Mouse (Mus musculus) hindbrain, embryonic 16.5 days (tissue): ENCODE measurements around the gene Timp3. TPM values are rescaled to one million over a fixed set of nuclear protein-coding genes. Genes with fewer than 3 reads are reported as not detected.

Experiments used
- ATAC-seq: fragments of 200-750 bp; cut with Nextera tagmentation; 2 replicates; pipeline ENCODE4 v1.8.0; 2017; ENCODE audit warnings: moderate TSS enrichment, moderate library complexity
- H3K27ac ChIP-seq: fragments of 300-500 bp; sonication (generic); 2 replicates; pipeline ENCODE4 v1.5.1; 2014; ENCODE audit warnings: low read depth, mild to moderate bottlenecking, control low read depth, low read length, moderate library complexity
- H3K27me3 ChIP-seq: fragments of 300-500 bp; sonication (generic); replicated peaks from 2 replicates; pipeline ENCODE4 v1.6.1; 2014; ENCODE audit warnings: low read length; ENCODE audit not compliant: control insufficient read depth, insufficient read depth
- H3K36me3 ChIP-seq: fragments of 300-500 bp; sonication (generic); 2 replicates; pipeline ENCODE4 v1.6.1; 2014; ENCODE audit warnings: mild to moderate bottlenecking, low read length, moderate library complexity, mixed read lengths; ENCODE audit not compliant: control insufficient read depth, insufficient read depth
- H3K4me1 ChIP-seq: fragments of 300-500 bp; sonication (generic); 2 replicates; pipeline ENCODE4 v1.6.1; 2014; ENCODE audit warnings: low read depth, low read length; ENCODE audit not compliant: control insufficient read depth, insufficient read depth
- H3K4me2 ChIP-seq: fragments of 300-500 bp; sonication (generic); 2 replicates; pipeline ENCODE4 v1.6.1; 2014; ENCODE audit warnings: mild to moderate bottlenecking, low read length, control low read depth, moderate library complexity
- H3K4me3 ChIP-seq: fragments of 300-500 bp; sonication (generic); 2 replicates; pipeline ENCODE4 v1.5.1; 2014; ENCODE audit warnings: mild to moderate bottlenecking, low read length, control low read depth, moderate library complexity
- H3K9ac ChIP-seq: fragments of 300-500 bp; sonication (generic); 2 replicates; pipeline ENCODE4 v1.6.1; 2014; ENCODE audit warnings: low read depth, mild to moderate bottlenecking, control low read depth, low read length, moderate library complexity
- H3K9me3 ChIP-seq: fragments of 300-500 bp; sonication (generic); 2 replicates; pipeline ENCODE4 v1.6.1; 2014; ENCODE audit warnings: mild to moderate bottlenecking, low read length, moderate library complexity; ENCODE audit not compliant: control insufficient read depth
- WGBS: fragments of 180-500 bp; shearing (Covaris S2); extraction: QIAGEN DNeasy Blood & Tissue Kit; methylation state at CpG from one replicate; pipeline ENCODE4 v1.1.7; 2014; 5-methylcytosine and 5-hydroxymethylcytosine counted together
- polyA plus RNA-seq: library from polyadenylated mRNA; unstranded; fragments of >200 nt; fragmentation: Nextera tagmentation; extraction: Ambion mirVana; gene quantifications from 2 replicates; pipeline ENCODE4 v1.2.1, GENCODE M21; 2015

The Timp3 gene
- polyA plus RNA-seq, 1 experiment from 2014 or later, result 56.1 TPM

DNA sequence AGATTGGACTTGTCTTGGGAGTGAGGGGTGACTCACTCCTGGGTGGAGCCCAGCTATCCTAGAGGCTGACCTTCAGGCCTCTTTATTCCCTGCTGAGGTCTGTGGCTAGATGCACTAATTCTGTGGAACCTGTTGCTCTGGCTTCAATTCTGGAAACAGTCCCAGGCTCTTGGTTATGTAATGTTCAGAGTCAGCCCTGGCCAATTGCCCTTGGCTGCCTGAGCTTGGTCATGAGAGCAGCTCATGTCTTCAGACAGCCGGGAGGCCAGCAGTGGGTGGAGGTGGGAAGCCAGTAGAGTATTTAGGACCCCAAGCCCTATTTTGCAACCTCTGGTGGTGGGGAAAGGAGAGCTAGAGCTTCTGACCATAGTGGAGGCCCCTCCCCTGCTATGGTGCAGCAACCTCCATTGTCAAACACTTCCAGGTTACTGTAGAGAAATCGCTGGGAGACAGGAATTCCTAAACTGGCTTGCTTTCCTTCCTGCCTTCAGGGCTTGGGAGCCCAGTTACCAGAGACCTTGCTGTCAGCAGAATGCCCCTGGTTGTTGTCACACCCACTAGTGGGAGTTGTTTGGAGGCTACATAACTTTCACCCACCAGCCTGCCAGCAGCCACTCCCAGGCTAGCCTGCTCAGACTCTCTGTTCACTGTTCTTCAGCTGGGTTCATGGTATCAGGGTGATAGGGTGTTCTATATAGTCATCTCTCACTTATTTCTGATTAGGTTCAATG is 39.6 kb downstream of the Timp3 start:
- no peaks in the 10 kb centered on the region for H3K27me3 ChIP-seq
- WGBS, result 62% methylated on average over 2 of the region's 2 CpGs
- no peaks in the 10 kb centered on the region for H3K9me3 ChIP-seq
- peak; percentile 50 for ATAC-seq
- H3K4me2 ChIP-seq, result no peak overlapping the region
- H3K4me3 ChIP-seq, result no peak overlapping the region
- peaks cover 5% of the 10 kb centered on the region for H3K4me1 ChIP-seq
- H3K27ac ChIP-seq, result peak overlapping the region; percentile 60; the same call in 1 of the 2 replicates
- no peaks in the 10 kb centered on the region for H3K36me3 ChIP-seq
- H3K9ac ChIP-seq, result no peak overlapping the region

DNA sequence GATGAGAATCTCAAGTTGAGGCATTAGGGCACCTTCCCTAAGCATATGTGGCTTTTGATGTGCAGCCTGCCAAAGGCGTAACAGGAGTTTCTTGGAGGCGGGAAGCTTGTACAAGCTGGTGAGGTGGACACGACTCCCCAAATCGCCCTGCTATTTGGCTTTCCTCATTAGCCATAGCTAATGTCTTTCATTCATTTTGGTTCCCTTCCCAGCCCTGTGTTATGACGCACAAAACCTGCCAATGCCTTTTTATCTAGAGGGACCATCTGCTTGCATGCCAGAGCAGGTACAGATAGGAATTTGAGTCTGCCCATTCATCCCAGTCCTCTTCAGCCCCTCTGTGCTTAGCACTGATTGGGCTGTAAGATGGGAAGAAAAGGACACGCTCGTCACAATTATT is 40.2 kb downstream of the Timp3 start:
- H3K27ac ChIP-seq, result no peak overlapping the region
- no peak overlapping the region for H3K9ac ChIP-seq
- 80% methylated on average over 7 of the region's 7 CpGs for WGBS

DNA sequence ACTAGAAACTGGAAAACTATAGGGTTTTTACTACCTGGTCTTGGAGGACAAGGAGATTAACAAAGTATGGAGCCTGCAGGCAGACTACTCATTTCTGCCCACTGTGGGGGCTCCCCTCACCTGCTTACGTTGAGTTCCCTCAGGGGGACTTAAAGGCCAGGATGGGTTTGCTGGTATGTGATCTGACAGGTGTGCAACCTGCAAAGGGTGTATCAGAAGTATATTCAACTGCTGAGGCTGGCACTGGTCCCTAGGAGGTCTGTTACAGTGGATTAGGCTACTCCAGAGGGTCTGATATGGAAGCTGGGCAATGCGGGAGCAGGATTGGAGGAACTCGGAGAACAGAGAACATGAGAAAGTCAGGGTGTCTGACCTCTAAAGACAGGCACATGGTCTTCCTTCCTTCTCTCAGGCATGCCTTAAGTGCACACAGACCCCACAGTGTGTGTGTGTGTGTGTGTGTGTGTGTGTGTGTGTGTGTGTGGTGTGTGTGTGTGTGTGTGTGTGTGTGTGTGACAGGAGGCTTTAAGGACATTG is 40.9 kb downstream of the Timp3 start:
- WGBS, result 71% methylated on average over 3 of the region's 3 CpGs
- ATAC-seq, result no peak
- peaks cover 5% of the 10 kb centered on the region for H3K4me1 ChIP-seq
- no peak overlapping the region for H3K9ac ChIP-seq
- H3K4me3 ChIP-seq, result no peak overlapping the region
- H3K27ac ChIP-seq, result no peak overlapping the region
- H3K27me3 ChIP-seq, result no peaks in the 10 kb centered on the region
- no peaks in the 10 kb centered on the region for H3K9me3 ChIP-seq
- H3K4me2 ChIP-seq, result no peak overlapping the region
- no peaks in the 10 kb centered on the region for H3K36me3 ChIP-seq

More for the DNA sequence above, 40.2 kb downstream of the Timp3 start:
- Histone ChIP-seq H3K9me3 (no peaks in the 10 kb centered on the region), H3K36me3 (no peaks in the 10 kb centered on the region), H3K4me3 (no peak overlapping the region), H3K4me1 (peaks cover 5% of the 10 kb centered on the region), H3K27me3 (no peaks in the 10 kb centered on the region), H3K4me2 (no peak overlapping the region)
- no peak for ATAC-seq

DNA sequence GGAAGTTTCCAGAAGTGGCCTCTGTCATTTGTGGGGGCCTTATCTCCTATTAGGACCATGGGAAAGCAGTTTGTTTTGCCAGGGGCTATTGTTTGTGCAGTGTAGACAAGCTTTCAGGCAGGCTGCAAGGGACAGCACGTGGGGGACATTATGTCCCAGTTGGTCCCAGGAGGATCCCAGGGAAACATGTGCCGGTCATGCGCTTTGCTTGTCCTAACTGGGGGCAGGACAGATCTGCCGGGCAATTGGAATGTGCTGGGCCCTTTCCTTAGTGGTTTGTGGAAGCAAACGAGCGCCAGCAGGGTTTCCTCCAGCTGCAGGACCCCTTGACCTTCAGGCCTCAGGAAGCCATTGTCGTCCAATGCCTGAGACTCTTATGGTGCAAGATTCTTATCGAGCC is 41.4 kb downstream of the Timp3 start:
- H3K4me1 ChIP-seq, result peaks cover 5% of the 10 kb centered on the region
- H3K27me3 ChIP-seq, result no peaks in the 10 kb centered on the region
- no peaks in the 10 kb centered on the region for H3K9me3 ChIP-seq
- no peak for ATAC-seq
- H3K36me3 ChIP-seq, result no peaks in the 10 kb centered on the region
- H3K4me3 ChIP-seq, result no peak overlapping the region
- WGBS, result 23% methylated on average over 8 of the region's 8 CpGs
- no peak overlapping the region for H3K27ac ChIP-seq
- H3K9ac ChIP-seq, result no peak overlapping the region
- H3K4me2 ChIP-seq, result no peak overlapping the region

DNA sequence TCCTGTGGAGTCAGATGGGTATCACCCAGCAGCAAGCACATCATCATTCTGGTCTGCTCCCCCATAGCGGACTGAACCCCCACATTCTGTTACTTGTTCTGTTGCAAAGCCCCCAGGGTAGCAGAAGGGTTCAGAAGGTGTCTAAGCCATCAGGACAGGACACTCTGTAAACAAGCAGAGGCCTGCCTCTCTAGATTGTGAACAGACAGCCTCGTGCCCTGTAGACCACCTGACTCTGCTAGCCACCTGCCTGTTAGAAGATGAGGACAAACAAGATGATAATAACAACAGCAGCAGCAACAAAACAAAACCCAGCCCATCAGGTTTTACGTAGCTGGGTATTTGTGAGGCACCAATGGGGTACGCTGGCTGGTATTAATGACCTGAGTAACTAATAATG is 42.0 kb downstream of the Timp3 start:
- Histone ChIP-seq H3K27ac (no peak overlapping the region), H3K4me3 (no peak overlapping the region), H3K36me3 (no peaks in the 10 kb centered on the region), H3K9ac (no peak overlapping the region), H3K4me1 (peaks cover 5% of the 10 kb centered on the region), H3K4me2 (no peak overlapping the region), H3K27me3 (no peaks in the 10 kb centered on the region), H3K9me3 (no peaks in the 10 kb centered on the region)
- no peak for ATAC-seq
- 75% methylated on average over 4 of the region's 4 CpGs for WGBS

DNA sequence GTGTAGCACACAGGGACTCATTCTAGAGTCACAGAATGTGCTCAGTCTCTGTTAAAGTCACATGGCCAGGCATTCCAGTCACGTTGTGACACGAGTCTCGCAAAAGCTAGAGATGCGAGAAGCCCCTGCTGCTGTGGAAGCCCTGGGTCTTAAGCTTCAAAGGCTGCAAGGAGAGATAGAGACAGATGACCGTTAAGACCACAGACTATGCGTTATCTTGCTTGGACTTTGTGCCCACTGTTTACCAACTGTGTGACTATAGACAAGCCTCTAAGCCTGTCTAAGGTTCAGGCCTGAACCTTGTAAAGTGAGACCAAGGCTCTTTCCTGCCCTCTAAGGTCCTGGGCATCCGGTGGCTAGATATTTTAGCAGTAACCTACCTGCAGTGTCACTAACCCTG is 42.5 kb downstream of the Timp3 start:
- Histone ChIP-seq H3K27me3 (no peaks in the 10 kb centered on the region), H3K36me3 (0 out of 2 replicates have a peak, but pooled peaks cover 2% of the 10 kb centered on the region), H3K9ac (no peak overlapping the region), H3K9me3 (no peaks in the 10 kb centered on the region), H3K4me2 (no peak overlapping the region), H3K27ac (peak overlapping the region; percentile 14; the same call in 1 of the 2 replicates), H3K4me1 (peaks cover 5% of the 10 kb centered on the region), H3K4me3 (no peak overlapping the region)
- ATAC-seq, result no peak
- WGBS, result 58% methylated on average over 7 of the region's 7 CpGs

DNA sequence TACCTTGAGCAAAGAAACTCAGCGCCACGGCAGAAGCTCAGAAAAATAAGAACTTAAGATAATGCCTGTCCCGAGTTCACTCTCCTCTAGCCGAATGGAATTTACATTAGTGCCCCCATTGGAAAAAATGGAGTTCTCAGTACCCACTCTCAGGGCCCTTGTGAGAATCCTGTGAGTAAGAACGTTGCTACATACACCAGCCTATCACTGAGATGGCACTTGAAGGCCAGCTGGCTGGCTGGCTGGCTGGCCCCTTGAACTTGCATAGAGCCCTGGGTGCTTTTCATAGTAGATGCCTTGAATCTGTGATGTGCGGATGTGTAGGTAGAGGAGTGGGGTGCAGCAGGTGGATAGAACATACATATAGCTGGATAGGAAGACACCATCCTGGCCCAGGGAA is 43.2 kb downstream of the Timp3 start:
- Histone ChIP-seq H3K4me2 (no peak overlapping the region), H3K36me3 (0 out of 2 replicates have a peak, but pooled peaks cover 2% of the 10 kb centered on the region), H3K27me3 (no peaks in the 10 kb centered on the region), H3K4me3 (no peak overlapping the region), H3K9me3 (no peaks in the 10 kb centered on the region), H3K27ac (no peak overlapping the region), H3K4me1 (peaks cover 5% of the 10 kb centered on the region), H3K9ac (no peak overlapping the region)
- 87% methylated on average over 6 of the region's 6 CpGs for WGBS
- ATAC-seq, result no peak

DNA sequence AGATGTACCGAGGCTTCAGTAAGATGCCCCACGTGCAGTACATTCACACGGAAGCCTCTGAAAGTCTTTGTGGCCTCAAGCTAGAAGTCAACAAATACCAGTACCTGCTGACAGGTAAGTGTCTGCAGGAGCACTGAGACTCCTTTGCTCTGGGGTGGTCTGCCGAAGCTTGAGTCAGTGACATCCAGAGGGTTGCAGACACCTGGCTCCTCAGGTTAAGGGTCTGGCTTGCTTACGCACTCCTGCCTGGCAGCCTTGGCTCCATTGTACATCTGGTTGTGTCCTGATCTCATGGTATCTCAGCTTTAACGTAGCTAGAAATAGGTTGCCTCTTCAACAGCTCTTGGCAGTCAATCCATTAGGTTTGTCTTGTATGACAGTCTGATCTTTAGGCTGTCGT is 43.8 kb downstream of the Timp3 start:
- H3K27me3 ChIP-seq, result no peaks in the 10 kb centered on the region
- H3K27ac ChIP-seq, result no peak overlapping the region
- ATAC-seq, result no peak
- WGBS, result 94% methylated on average over 7 of the region's 7 CpGs
- H3K9ac ChIP-seq, result no peak overlapping the region
- H3K4me2 ChIP-seq, result no peak overlapping the region
- H3K9me3 ChIP-seq, result no peaks in the 10 kb centered on the region
- peaks cover 5% of the 10 kb centered on the region for H3K4me1 ChIP-seq
- 0 out of 2 replicates have a peak, but pooled peaks cover 2% of the 10 kb centered on the region for H3K36me3 ChIP-seq
- H3K4me3 ChIP-seq, result no peak overlapping the region

DNA sequence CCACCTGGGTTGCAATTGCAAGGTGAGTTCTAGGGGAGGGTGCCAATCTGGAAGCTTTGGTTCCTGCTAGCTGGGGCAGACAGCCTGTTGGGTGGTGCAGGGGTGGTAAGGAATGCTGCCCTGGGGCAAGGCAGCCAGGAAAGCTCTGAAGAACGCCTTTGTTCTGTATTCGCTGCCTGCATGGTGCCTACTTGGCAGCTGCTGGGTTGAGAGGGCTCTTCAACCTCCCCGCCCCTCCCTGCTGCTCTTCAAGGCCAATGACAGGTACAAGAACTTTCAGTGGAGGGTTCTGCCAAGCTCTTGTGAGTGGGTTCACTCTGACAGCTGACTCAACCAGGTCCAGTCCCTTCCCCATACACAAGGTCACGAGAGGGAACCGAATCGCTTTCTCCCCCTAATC is 44.5 kb downstream of the Timp3 start:
- peaks cover 5% of the 10 kb centered on the region for H3K4me1 ChIP-seq
- H3K27ac ChIP-seq, result no peak overlapping the region
- H3K9ac ChIP-seq, result no peak overlapping the region
- H3K9me3 ChIP-seq, result no peaks in the 10 kb centered on the region
- 78% methylated on average over 6 of the region's 6 CpGs for WGBS
- 0 out of 2 replicates have a peak, but pooled peaks cover 2% of the 10 kb centered on the region for H3K36me3 ChIP-seq
- no peak overlapping the region for H3K4me2 ChIP-seq
- H3K4me3 ChIP-seq, result no peak overlapping the region
- ATAC-seq, result no peak
- H3K27me3 ChIP-seq, result no peaks in the 10 kb centered on the region
